Mouse (Mus musculus): Measurements from ENCODE around the gene Lrrc36. TPM values are rescaled to one million over a fixed set of nuclear protein-coding genes. Genes with fewer than 3 reads are reported as not detected.

The Lrrc36 gene
- polyA plus RNA-seq, 1 experiment from 2014 or later: 1.7 TPM

GRCm38 (mm10) chr8:105477792-105478191 is 64.4 kb downstream of the Lrrc36 start:
- ATAC-seq (ENCODE audit: low FRiP score): no peak
- H3K9me3 ChIP-seq: no peaks in the 10 kb centered on the region
- H3K4me2 ChIP-seq: no peak overlapping the region
- H3K27ac ChIP-seq: no peak overlapping the region
- 76% methylated on average over 3 of the region's 3 CpGs for WGBS
- H3K4me3 ChIP-seq: no peak overlapping the region
- peaks cover 8% of the 10 kb centered on the region; the same call in 1 of the 2 replicates for H3K27me3 ChIP-seq
- peaks cover 44% of the 10 kb centered on the region for H3K4me1 ChIP-seq (replicated peaks)
- peaks cover 24% of the 10 kb centered on the region; the same call in 1 of the 2 replicates for H3K36me3 ChIP-seq
- no peak overlapping the region for H3K9ac ChIP-seq

- Histone ChIP-seq H3K36me3 (peaks cover 28% of the 10 kb centered on the region), H3K9me3 (no peaks in the 10 kb centered on the region), H3K9ac (no peak overlapping the region), H3K27me3 (no peaks in the 10 kb centered on the region), H3K4me3 (no peak overlapping the region), H3K4me1 (replicated peaks) (peaks cover 24% of the 10 kb centered on the region), H3K4me2 (no peak overlapping the region), H3K27ac (0 out of 2 replicates have a peak overlapping the region, but pooled peaks have one; percentile 12)
- 45% methylated on average over 2 of the region's 2 CpGs for WGBS
- ATAC-seq (ENCODE audit: low FRiP score): no peak
Measured at GRCm38 (mm10) chr8:105481013-105481412, 67.6 kb downstream of the Lrrc36 start.

DNA sequence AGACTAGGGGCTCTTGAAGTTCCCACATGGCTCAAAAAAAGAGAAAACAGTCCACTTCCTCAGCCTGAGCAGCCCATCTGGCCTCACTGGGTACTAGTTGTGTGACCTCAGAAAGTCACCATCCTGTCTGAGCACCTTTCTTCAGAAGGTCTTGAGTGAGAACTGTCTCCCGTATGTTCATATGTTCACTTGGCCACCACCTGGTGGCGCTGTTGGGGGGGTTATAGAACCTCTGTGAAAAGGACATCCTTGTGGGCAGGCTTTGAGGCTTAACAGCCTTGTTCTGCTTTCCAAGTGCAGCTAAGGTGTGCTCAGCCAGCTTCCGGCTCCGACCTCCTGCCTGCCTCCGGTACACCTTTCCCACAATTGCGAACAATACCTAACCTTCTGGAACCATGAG is 68.1 kb downstream of the Lrrc36 start:
- no peak overlapping the region for H3K4me3 ChIP-seq
- no peak overlapping the region for H3K9ac ChIP-seq
- no peaks in the 10 kb centered on the region for H3K27me3 ChIP-seq
- H3K36me3 ChIP-seq: peaks cover 25% of the 10 kb centered on the region
- 0 out of 2 replicates have a peak overlapping the region, but pooled peaks have one; percentile 12 for H3K27ac ChIP-seq
- peaks cover 24% of the 10 kb centered on the region for H3K4me1 ChIP-seq (replicated peaks)
- no peak overlapping the region for H3K4me2 ChIP-seq
- ATAC-seq (ENCODE audit: low FRiP score): no peak
- WGBS: 65% methylated on average over 6 of the region's 6 CpGs
- no peaks in the 10 kb centered on the region for H3K9me3 ChIP-seq

- H3K27ac ChIP-seq: no peak overlapping the region
- no peak for ATAC-seq (ENCODE audit: low FRiP score)
- WGBS: 89% methylated on average over 8 of the region's 8 CpGs
- H3K9me3 ChIP-seq: no peaks in the 10 kb centered on the region
- no peaks in the 10 kb centered on the region for H3K27me3 ChIP-seq
- no peak overlapping the region for H3K4me3 ChIP-seq
- H3K36me3 ChIP-seq: peaks cover 25% of the 10 kb centered on the region
- no peak overlapping the region for H3K9ac ChIP-seq
- H3K4me1 ChIP-seq (replicated peaks): peaks cover 18% of the 10 kb centered on the region
- H3K4me2 ChIP-seq: no peak overlapping the region
Measured at GRCm38 (mm10) chr8:105482123-105482522, 68.8 kb downstream of the Lrrc36 start.

GRCm38 (mm10) chr8:105483212-105484029 is 70.0 kb downstream of the Lrrc36 start:
- Histone ChIP-seq H3K27ac (no peak overlapping the region), H3K36me3 (peaks cover 23% of the 10 kb centered on the region), H3K9me3 (no peaks in the 10 kb centered on the region), H3K9ac (0 out of 2 replicates have a peak overlapping the region, but pooled peaks have one; percentile 43), H3K27me3 (no peaks in the 10 kb centered on the region), H3K4me3 (no peak overlapping the region), H3K4me1 (replicated peaks) (peaks cover 17% of the 10 kb centered on the region), H3K4me2 (no peak overlapping the region)
- 0 out of 2 replicates have a peak, but pooled peaks have one; percentile 25 for ATAC-seq (ENCODE audit: low FRiP score)
- WGBS: 37% methylated on average over 14 of the region's 14 CpGs

DNA sequence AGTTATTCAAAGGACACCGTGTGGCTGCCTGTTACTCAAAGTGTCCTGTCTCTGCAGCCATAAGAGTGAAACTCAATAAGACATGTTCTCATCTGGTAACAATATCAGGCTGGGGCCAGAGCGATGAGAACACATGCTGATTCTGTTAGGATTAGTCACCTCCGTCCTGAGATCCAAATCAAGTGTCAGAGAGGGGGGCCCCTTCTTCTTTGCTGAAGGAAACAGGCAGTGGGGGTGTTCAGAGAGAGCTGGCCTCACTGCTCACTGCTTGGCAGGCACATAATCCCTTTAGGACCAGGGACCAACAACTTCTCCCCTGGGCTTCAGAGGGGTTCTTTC is 70.6 kb downstream of the Lrrc36 start:
- Histone ChIP-seq H3K9me3 (no peaks in the 10 kb centered on the region), H3K9ac (no peak overlapping the region), H3K4me1 (replicated peaks) (peaks cover 17% of the 10 kb centered on the region), H3K4me2 (no peak overlapping the region), H3K36me3 (peaks cover 21% of the 10 kb centered on the region; the same call in 1 of the 2 replicates), H3K4me3 (no peak overlapping the region), H3K27me3 (no peaks in the 10 kb centered on the region), H3K27ac (no peak overlapping the region)
- WGBS: 47% methylated on average over 3 of the region's 3 CpGs
- 0 out of 2 replicates have a peak, but pooled peaks have one; percentile 24 for ATAC-seq (ENCODE audit: low FRiP score)

DNA sequence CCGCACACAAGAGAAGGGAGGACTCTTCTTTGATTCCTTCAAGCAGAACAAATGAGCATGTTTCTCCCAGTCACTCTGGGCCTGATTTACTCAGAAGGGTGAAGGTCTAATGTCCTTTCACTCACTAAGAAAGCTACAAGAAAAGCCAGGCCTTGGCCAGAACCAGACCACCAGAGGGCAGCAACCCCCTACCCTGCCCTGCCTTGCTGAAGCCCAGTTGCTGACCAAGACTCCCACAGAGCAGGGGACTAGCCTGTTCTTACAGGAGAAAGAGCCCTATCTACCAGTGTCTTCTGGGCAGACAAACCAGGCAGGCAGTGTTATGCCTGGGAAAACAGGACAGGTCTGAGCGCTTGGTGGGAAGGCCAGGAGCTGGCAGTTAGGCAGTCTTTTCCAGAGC is 71.0 kb downstream of the Lrrc36 start:
- Histone ChIP-seq H3K9me3 (no peaks in the 10 kb centered on the region), H3K27ac (no peak overlapping the region), H3K9ac (no peak overlapping the region), H3K36me3 (peaks cover 21% of the 10 kb centered on the region; the same call in 1 of the 2 replicates), H3K4me1 (replicated peaks) (peaks cover 17% of the 10 kb centered on the region), H3K4me3 (no peak overlapping the region), H3K4me2 (no peak overlapping the region), H3K27me3 (no peaks in the 10 kb centered on the region)
- WGBS: 26% methylated on average over 2 of the region's 2 CpGs
- ATAC-seq (ENCODE audit: low FRiP score): 0 out of 2 replicates have a peak, but pooled peaks have one; percentile 32

- 79% methylated on average over 3 of the region's 3 CpGs for WGBS
- peaks cover 12% of the 10 kb centered on the region; the same call in 1 of the 2 replicates for H3K36me3 ChIP-seq
- H3K9me3 ChIP-seq: no peaks in the 10 kb centered on the region
- no peaks in the 10 kb centered on the region for H3K27me3 ChIP-seq
- H3K4me3 ChIP-seq: no peak overlapping the region
- H3K4me1 ChIP-seq (replicated peaks): peaks cover 11% of the 10 kb centered on the region
- ATAC-seq (ENCODE audit: low FRiP score): no peak
- no peak overlapping the region for H3K4me2 ChIP-seq
- H3K27ac ChIP-seq: no peak overlapping the region
- H3K9ac ChIP-seq: no peak overlapping the region
Measured at GRCm38 (mm10) chr8:105488082-105488481, 74.7 kb downstream of the Lrrc36 start.

GRCm38 (mm10) chr8:105489281-105489680 is 75.9 kb downstream of the Lrrc36 start:
- H3K4me1 ChIP-seq (replicated peaks): no peaks in the 10 kb centered on the region
- no peak overlapping the region for H3K4me2 ChIP-seq
- no peaks in the 10 kb centered on the region for H3K9me3 ChIP-seq
- 56% methylated on average over 1 of the region's 1 CpGs for WGBS
- peaks cover 7% of the 10 kb centered on the region; the same call in 1 of the 2 replicates for H3K36me3 ChIP-seq
- no peak overlapping the region for H3K27ac ChIP-seq
- no peaks in the 10 kb centered on the region for H3K27me3 ChIP-seq
- no peak overlapping the region for H3K9ac ChIP-seq
- no peak for ATAC-seq (ENCODE audit: low FRiP score)
- no peak overlapping the region for H3K4me3 ChIP-seq

GRCm38 (mm10) chr8:105493495-105493894 is 80.1 kb downstream of the Lrrc36 start:
- Histone ChIP-seq H3K4me3 (no peak overlapping the region), H3K9me3 (no peaks in the 10 kb centered on the region), H3K27ac (no peak overlapping the region), H3K27me3 (no peaks in the 10 kb centered on the region), H3K4me1 (replicated peaks) (peaks cover 24% of the 10 kb centered on the region), H3K4me2 (no peak overlapping the region), H3K9ac (no peak overlapping the region), H3K36me3 (no peaks in the 10 kb centered on the region)
- ATAC-seq (ENCODE audit: low FRiP score): no peak
- WGBS: 64% methylated on average over 3 of the region's 3 CpGs

DNA sequence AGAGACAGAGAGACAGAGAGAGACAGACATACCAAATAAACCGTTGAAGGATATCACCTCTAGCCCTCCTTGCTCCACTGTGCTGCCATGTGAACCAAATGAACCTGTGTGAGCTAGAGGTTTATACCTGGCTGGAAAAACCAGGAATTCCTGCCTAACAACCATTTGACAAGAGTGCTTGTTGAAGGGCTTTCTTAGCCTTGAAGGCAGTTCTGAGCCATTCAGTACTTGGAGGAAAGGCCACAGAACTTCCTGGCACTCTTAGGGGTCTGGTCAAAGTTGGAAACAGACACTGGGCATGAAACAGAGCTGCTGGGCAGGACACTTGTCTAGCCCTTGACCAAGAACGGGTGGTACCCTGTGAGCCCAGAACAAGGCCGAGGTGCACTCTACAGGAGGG is 81.2 kb downstream of the Lrrc36 start:
- H3K27ac ChIP-seq: 0 out of 2 replicates have a peak overlapping the region, but pooled peaks have one; percentile 40
- H3K36me3 ChIP-seq: no peaks in the 10 kb centered on the region
- H3K4me3 ChIP-seq: no peak overlapping the region
- H3K4me2 ChIP-seq: 0 out of 2 replicates have a peak overlapping the region, but pooled peaks have one; percentile 2
- ATAC-seq (ENCODE audit: low FRiP score): no peak
- no peaks in the 10 kb centered on the region for H3K9me3 ChIP-seq
- no peaks in the 10 kb centered on the region for H3K27me3 ChIP-seq
- peaks cover 24% of the 10 kb centered on the region for H3K4me1 ChIP-seq (replicated peaks)
- WGBS: 86% methylated on average over 3 of the region's 3 CpGs
- H3K9ac ChIP-seq: no peak overlapping the region

DNA sequence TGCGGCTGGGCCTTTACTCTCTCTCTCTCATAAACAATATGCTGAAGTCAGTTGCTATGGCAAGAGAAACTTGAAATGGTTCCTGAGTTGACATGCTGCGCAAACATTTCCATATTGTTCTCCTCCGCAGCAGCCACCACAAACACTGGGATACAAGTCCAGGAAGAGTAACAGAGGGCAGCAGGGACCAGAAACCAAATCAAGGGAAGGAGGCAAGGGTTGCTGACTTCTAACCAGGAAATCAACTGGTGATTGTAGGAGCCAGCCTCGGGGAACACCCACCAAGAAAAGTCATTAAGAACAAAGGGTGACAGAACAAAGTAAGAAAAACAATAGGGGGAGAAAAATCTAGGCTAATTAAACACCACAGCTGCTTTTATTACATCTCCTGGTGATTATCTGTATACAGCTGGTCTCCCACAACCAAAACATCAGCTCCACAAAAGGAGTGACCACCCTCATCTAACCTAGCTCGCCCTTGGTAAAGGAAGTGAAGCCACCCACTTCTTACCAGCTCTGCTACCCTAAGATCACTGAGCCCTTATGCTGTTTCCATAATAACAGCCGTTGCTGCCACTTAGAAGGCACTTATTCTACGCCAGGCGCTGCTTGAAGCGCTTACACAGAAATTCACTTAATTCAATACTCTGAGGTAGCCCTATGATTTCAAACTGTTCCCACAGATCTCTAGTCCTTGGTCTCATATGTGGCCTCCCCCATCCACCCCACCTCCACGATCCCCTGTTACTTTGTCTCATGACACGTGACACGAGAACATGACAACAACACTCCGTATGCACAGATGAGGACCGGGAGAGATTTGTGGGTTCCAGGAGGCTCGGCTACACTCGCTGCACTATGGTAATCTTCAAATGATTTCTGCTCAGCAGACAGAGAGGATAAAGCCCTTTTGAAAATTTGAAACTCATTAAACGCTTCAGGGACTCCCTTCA is 82.3 kb downstream of the Lrrc36 start:
- Histone ChIP-seq H3K27me3 (0 out of 2 replicates have a peak, but pooled peaks cover 3% of the 10 kb centered on the region), H3K4me1 (replicated peaks) (peaks cover 24% of the 10 kb centered on the region), H3K9ac (peak overlapping the region; percentile 91), H3K36me3 (no peaks in the 10 kb centered on the region), H3K4me3 (peak overlapping the region; percentile 80), H3K4me2 (peak overlapping the region; percentile 91), H3K9me3 (no peaks in the 10 kb centered on the region), H3K27ac (peak overlapping the region; percentile 86)
- 31% methylated on average over 17 of the region's 17 CpGs for WGBS
- no peak for ATAC-seq (ENCODE audit: low FRiP score)

All from hindbrain, embryonic 13.5 days (tissue).